Mouse (Mus musculus) thymus, postnatal 36 days (tissue): ENCODE results near the gene Ahnak2.

ENCODE experiments used
- DNase-seq, 2 experiments: peaks; one replicate each; pipeline ENCODE4 v3.0.0; 2022; ENCODE audit warnings: mixed read lengths in 2 of 2

Gene Ahnak2

GRCm38 (mm10) chr12:112820401-112820999 lies 18.0 kb upstream of the Ahnak2 start:
- no peak for DNase-seq

- no peak for DNase-seq
Measured at GRCm38 (mm10) chr12:112819057-112819662, 16.7 kb upstream of the Ahnak2 start.

- peak in 1 of 2 experiments; percentile 10 for DNase-seq
Measured at GRCm38 (mm10) chr12:112816866-112817265, 14.4 kb upstream of the Ahnak2 start.

GRCm38 (mm10) chr12:112816294-112816693 lies 13.8 kb upstream of the Ahnak2 start:
- DNase-seq, result peak; percentile 81 to 82

GRCm38 (mm10) chr12:112814682-112815470 lies 12.4 kb upstream of the Ahnak2 start:
- DNase-seq, result peak in 1 of 2 experiments; percentile 7

- peak in 1 of 2 experiments; percentile 2 for DNase-seq
Measured at GRCm38 (mm10) chr12:112813370-112813769, 10.9 kb upstream of the Ahnak2 start.

- DNase-seq, result no peak
Measured at GRCm38 (mm10) chr12:112810092-112810885, 7.8 kb upstream of the Ahnak2 start.

- peak in 1 of 2 experiments; percentile 9 for DNase-seq
Measured at GRCm38 (mm10) chr12:112809641-112810040, 7.2 kb upstream of the Ahnak2 start.

- DNase-seq, result peak; percentile 85 to 91
Measured at GRCm38 (mm10) chr12:112808587-112809364, 6.3 kb upstream of the Ahnak2 start, which contains the start of gene Clba1. TSS of gene Clba1 (plus strand) at chr12:112808937.

GRCm38 (mm10) chr12:112808212-112808586 lies 5.7 kb upstream of the Ahnak2 start:
- no peak for DNase-seq

- no peak for DNase-seq
Measured at GRCm38 (mm10) chr12:112807796-112808195, 5.3 kb upstream of the Ahnak2 start.

- DNase-seq, result peak in 1 of 2 experiments; percentile 4
Measured at GRCm38 (mm10) chr12:112806044-112806443, 3.6 kb upstream of the Ahnak2 start.

- DNase-seq, result no peak
Measured at GRCm38 (mm10) chr12:112804046-112804445, 1.6 kb upstream of the Ahnak2 start.

GRCm38 (mm10) chr12:112802917-112803316 lies 460 bp upstream of the Ahnak2 start:
- DNase-seq, result no peak

GRCm38 (mm10) chr12:112800476-112800875 lies 2.0 kb downstream of the Ahnak2 start:
- peak; percentile 82 to 85 for DNase-seq

- no peak for DNase-seq
Measured at GRCm38 (mm10) chr12:112799237-112799970, 3.1 kb downstream of the Ahnak2 start.

GRCm38 (mm10) chr12:112798716-112799115 lies 3.7 kb downstream of the Ahnak2 start:
- no peak for DNase-seq

GRCm38 (mm10) chr12:112798332-112798681 lies 4.2 kb downstream of the Ahnak2 start:
- DNase-seq, result no peak

- no peak for DNase-seq
Measured at GRCm38 (mm10) chr12:112797672-112798331, 4.7 kb downstream of the Ahnak2 start.

GRCm38 (mm10) chr12:112796551-112797510 lies 5.6 kb downstream of the Ahnak2 start:
- DNase-seq, result no peak
